Mouse (Mus musculus) embryo, embryonic 10 days (tissue): ENCODE results near the gene Fam133b.
"Not testable (repeated sequence)": the region's sequence is repeated elsewhere in the genome, so short reads cannot be mapped to it uniquely, and the experiment has no call there.

Experiments
- DNase-seq: peaks from one replicate; pipeline ENCODE4 v3.0.0-alpha.2; 2015; ENCODE audit warnings: low spot score

The Fam133b gene

GRCm38 (mm10) chr5:3520493-3521359 lies 22.9 kb upstream of the Fam133b start:
- no peak for DNase-seq

- no peak for DNase-seq
Observed at GRCm38 (mm10) chr5:3521741-3522140, 21.9 kb upstream of the Fam133b start.

- DNase-seq, result no peak
Observed at GRCm38 (mm10) chr5:3522826-3523225, 20.8 kb upstream of the Fam133b start.

- DNase-seq, result peak; percentile 76
Observed at GRCm38 (mm10) chr5:3527041-3527691, 16.5 kb upstream of the Fam133b start.

GRCm38 (mm10) chr5:3529585-3530189 lies 13.9 kb upstream of the Fam133b start:
- DNase-seq, result no peak

- not testable (repeated sequence) for DNase-seq
Observed at GRCm38 (mm10) chr5:3532048-3532447, 11.6 kb upstream of the Fam133b start.

- no peak for DNase-seq
Observed at GRCm38 (mm10) chr5:3536592-3537212, 6.9 kb upstream of the Fam133b start.

GRCm38 (mm10) chr5:3538505-3539472 lies 4.8 kb upstream of the Fam133b start:
- DNase-seq, result no peak

GRCm38 (mm10) chr5:3541871-3542270 lies 1.8 kb upstream of the Fam133b start:
- DNase-seq, result no peak

GRCm38 (mm10) chr5:3544480-3544769 lies 792 bp downstream of the Fam133b start:
- DNase-seq, result no peak

GRCm38 (mm10) chr5:3546226-3546625 lies 2.6 kb downstream of the Fam133b start:
- DNase-seq, result no peak

- DNase-seq, result no peak
Observed at GRCm38 (mm10) chr5:3551481-3551880, 7.8 kb downstream of the Fam133b start.

- DNase-seq, result no peak
Observed at GRCm38 (mm10) chr5:3554198-3554597, 10.6 kb downstream of the Fam133b start.

GRCm38 (mm10) chr5:3571266-3571665 lies 27.6 kb downstream of the Fam133b start, which contains the start of gene 1700109H08Rik:
Gene 1700109H08Rik (plus strand): TSS chr5:3571566.
- no peak for DNase-seq

- DNase-seq, result no peak
Observed at GRCm38 (mm10) chr5:3574825-3575224, 31.2 kb downstream of the Fam133b start.

GRCm38 (mm10) chr5:3577939-3578338 lies 34.3 kb downstream of the Fam133b start:
- no peak for DNase-seq

- DNase-seq, result no peak
Observed at GRCm38 (mm10) chr5:3579066-3579465, 35.4 kb downstream of the Fam133b start.

GRCm38 (mm10) chr5:3595693-3596398 lies 52.2 kb downstream of the Fam133b start, which contains the start of gene Pex1:
Gene Pex1 (plus strand): TSS chr5:3596066.
- DNase-seq, result peak; percentile 99

- DNase-seq, result peak; percentile 87
Observed at GRCm38 (mm10) chr5:3596399-3596766, 52.8 kb downstream of the Fam133b start, which contains the start of gene Rbm48. Gene Rbm48 (minus strand): TSS chr5:3596585.

- DNase-seq, result no peak
Observed at GRCm38 (mm10) chr5:3597171-3597570, 53.5 kb downstream of the Fam133b start.

- no peak for DNase-seq
Observed at GRCm38 (mm10) chr5:3598766-3599165, 55.1 kb downstream of the Fam133b start.
